Mouse (Mus musculus): ENCODE results near the gene Ssbp4. TPM values are rescaled to one million over a fixed set of nuclear protein-coding genes. Genes with fewer than 3 reads are reported as not detected.

The Ssbp4 gene
- polyA plus RNA-seq, 1 experiment: 29.6 TPM

GRCm38 (mm10) chr8:70644065-70644464, 35.4 kb upstream of the Ssbp4 start:
- Histone ChIP-seq H3K4me3 (ENCODE audit: insufficient read depth, low read depth, low read length) (no peak overlapping the region), H3K4me1 (ENCODE audit: control insufficient read depth, insufficient read depth, insufficient read length, low read length) (peaks cover 34% of the 10 kb centered on the region), H3K27ac (replicated peaks; ENCODE audit: low read depth, low read length) (no peak overlapping the region)

- H3K27ac ChIP-seq (replicated peaks; ENCODE audit: low read depth, low read length): no peak overlapping the region
- H3K4me3 ChIP-seq (ENCODE audit: insufficient read depth, low read depth, low read length): no peak overlapping the region
- H3K4me1 ChIP-seq (ENCODE audit: control insufficient read depth, insufficient read depth, insufficient read length, low read length): peaks cover 24% of the 10 kb centered on the region
Observed at GRCm38 (mm10) chr8:70643019-70643418, 34.3 kb upstream of the Ssbp4 start.

GRCm38 (mm10) chr8:70638752-70639151, 30.1 kb upstream of the Ssbp4 start:
- H3K4me3 ChIP-seq (ENCODE audit: insufficient read depth, low read depth, low read length): no peak overlapping the region
- peaks cover 17% of the 10 kb centered on the region for H3K4me1 ChIP-seq (ENCODE audit: control insufficient read depth, insufficient read depth, insufficient read length, low read length)
- H3K27ac ChIP-seq (replicated peaks; ENCODE audit: low read depth, low read length): no peak overlapping the region

GRCm38 (mm10) chr8:70636838-70637237, 28.2 kb upstream of the Ssbp4 start:
- H3K4me3 ChIP-seq (ENCODE audit: insufficient read depth, low read depth, low read length): no peak overlapping the region
- H3K27ac ChIP-seq (replicated peaks; ENCODE audit: low read depth, low read length): no peak overlapping the region
- H3K4me1 ChIP-seq (ENCODE audit: control insufficient read depth, insufficient read depth, insufficient read length, low read length): peaks cover 21% of the 10 kb centered on the region

- peak overlapping the region; percentile 84 for H3K27ac ChIP-seq (replicated peaks; ENCODE audit: low read depth, low read length)
Observed at GRCm38 (mm10) chr8:70635527-70635926, 26.9 kb upstream of the Ssbp4 start.

GRCm38 (mm10) chr8:70634066-70634465, 25.4 kb upstream of the Ssbp4 start:
- Histone ChIP-seq H3K4me1 (ENCODE audit: control insufficient read depth, insufficient read depth, insufficient read length, low read length) (peaks cover 24% of the 10 kb centered on the region), H3K27ac (replicated peaks; ENCODE audit: low read depth, low read length) (peak overlapping the region; percentile 84), H3K4me3 (ENCODE audit: insufficient read depth, low read depth, low read length) (no peak overlapping the region)

More at GRCm38 (mm10) chr8:70635527-70635926, 26.9 kb upstream of the Ssbp4 start:
- Histone ChIP-seq H3K4me3 (ENCODE audit: insufficient read depth, low read depth, low read length) (no peak overlapping the region), H3K4me1 (ENCODE audit: control insufficient read depth, insufficient read depth, insufficient read length, low read length) (peaks cover 24% of the 10 kb centered on the region)

- Histone ChIP-seq H3K4me1 (ENCODE audit: control insufficient read depth, insufficient read depth, insufficient read length, low read length) (peaks cover 24% of the 10 kb centered on the region), H3K4me3 (ENCODE audit: insufficient read depth, low read depth, low read length) (peak within 1 kb of the TSS; percentile 65), H3K27ac (replicated peaks; ENCODE audit: low read depth, low read length) (peak within 1 kb of the TSS; percentile 84)
Observed at GRCm38 (mm10) chr8:70632346-70632892, 23.7 kb upstream of the Ssbp4 start, which contains the start of gene Gdf15. Gene Gdf15, minus strand, starts transcription at chr8:70632456.

GRCm38 (mm10) chr8:70631436-70631835, 22.8 kb upstream of the Ssbp4 start:
- Histone ChIP-seq H3K27ac (replicated peaks; ENCODE audit: low read depth, low read length) (peak overlapping the region; percentile 84), H3K4me1 (ENCODE audit: control insufficient read depth, insufficient read depth, insufficient read length, low read length) (peaks cover 24% of the 10 kb centered on the region), H3K4me3 (ENCODE audit: insufficient read depth, low read depth, low read length) (peak overlapping the region; percentile 65)

GRCm38 (mm10) chr8:70630532-70631381, 22.1 kb upstream of the Ssbp4 start:
- peaks cover 24% of the 10 kb centered on the region for H3K4me1 ChIP-seq (ENCODE audit: control insufficient read depth, insufficient read depth, insufficient read length, low read length)
- peak overlapping the region; percentile 84 for H3K27ac ChIP-seq (replicated peaks; ENCODE audit: low read depth, low read length)
- H3K4me3 ChIP-seq (ENCODE audit: insufficient read depth, low read depth, low read length): peak overlapping the region; percentile 65

GRCm38 (mm10) chr8:70629574-70630531, 21.2 kb upstream of the Ssbp4 start:
- Histone ChIP-seq H3K4me1 (ENCODE audit: control insufficient read depth, insufficient read depth, insufficient read length, low read length) (peaks cover 15% of the 10 kb centered on the region), H3K4me3 (ENCODE audit: insufficient read depth, low read depth, low read length) (peak overlapping the region; percentile 65), H3K27ac (replicated peaks; ENCODE audit: low read depth, low read length) (peak overlapping the region; percentile 84)

GRCm38 (mm10) chr8:70628986-70629490, 20.4 kb upstream of the Ssbp4 start:
- Histone ChIP-seq H3K4me3 (ENCODE audit: insufficient read depth, low read depth, low read length) (no peak overlapping the region), H3K27ac (replicated peaks; ENCODE audit: low read depth, low read length) (no peak overlapping the region), H3K4me1 (ENCODE audit: control insufficient read depth, insufficient read depth, insufficient read length, low read length) (peaks cover 8% of the 10 kb centered on the region)

GRCm38 (mm10) chr8:70627041-70627440, 18.4 kb upstream of the Ssbp4 start:
- H3K4me3 ChIP-seq (ENCODE audit: insufficient read depth, low read depth, low read length): no peak overlapping the region
- H3K4me1 ChIP-seq (ENCODE audit: control insufficient read depth, insufficient read depth, insufficient read length, low read length): peaks cover 5% of the 10 kb centered on the region
- H3K27ac ChIP-seq (replicated peaks; ENCODE audit: low read depth, low read length): no peak overlapping the region

- Histone ChIP-seq H3K4me1 (ENCODE audit: control insufficient read depth, insufficient read depth, insufficient read length, low read length) (no peaks in the 10 kb centered on the region), H3K27ac (replicated peaks; ENCODE audit: low read depth, low read length) (no peak overlapping the region)
Observed at GRCm38 (mm10) chr8:70625104-70625503, 16.4 kb upstream of the Ssbp4 start.

GRCm38 (mm10) chr8:70622220-70622619, 13.5 kb upstream of the Ssbp4 start:
- no peak overlapping the region for H3K27ac ChIP-seq (replicated peaks; ENCODE audit: low read depth, low read length)
- no peak overlapping the region for H3K4me3 ChIP-seq (ENCODE audit: insufficient read depth, low read depth, low read length)
- no peaks in the 10 kb centered on the region for H3K4me1 ChIP-seq (ENCODE audit: control insufficient read depth, insufficient read depth, insufficient read length, low read length)

More at GRCm38 (mm10) chr8:70625104-70625503, 16.4 kb upstream of the Ssbp4 start:
- H3K4me3 ChIP-seq (ENCODE audit: insufficient read depth, low read depth, low read length): no peak overlapping the region
